Mouse (Mus musculus): ENCODE data around the gene Setx.

The Setx gene

GRCm38 (mm10) chr2:29218831-29219230 lies 94.8 kb downstream of the Setx start:
- no peak for DNase-seq

- DNase-seq: no peak
These were observed 98.3 kb downstream of the Setx start for GRCm38 (mm10) chr2:29222302-29222701.

GRCm38 (mm10) chr2:29223591-29224262 lies 99.7 kb downstream of the Setx start:
- DNase-seq: no peak

- DNase-seq: no peak
These were observed 102.7 kb downstream of the Setx start for GRCm38 (mm10) chr2:29226671-29227070.

GRCm38 (mm10) chr2:29230191-29230835 lies 106.3 kb downstream of the Setx start:
- no peak for DNase-seq
